Mouse (Mus musculus): Measurements from ENCODE around the gene Nkain2. TPM values are rescaled to one million over a fixed set of nuclear protein-coding genes. Genes with fewer than 3 reads are reported as not detected.
A peak's percentile ranks its signal among the peaks of the same experiment; 100 is the strongest.

The Nkain2 gene
- total RNA-seq (2021): 10 to 100 TPM; 25.2 to 30.7 TPM
- long read RNA-seq, experiment 1, partial matches to known transcripts: 0 of 1 reads
- long read RNA-seq, experiment 1, other reads (novel, unspliced or antisense): 1 of 1 reads
- long read RNA-seq, experiment 2, partial matches to known transcripts: 0 of 3 reads
- long read RNA-seq, experiment 2, other reads (novel, unspliced or antisense): 3 of 3 reads

DNA sequence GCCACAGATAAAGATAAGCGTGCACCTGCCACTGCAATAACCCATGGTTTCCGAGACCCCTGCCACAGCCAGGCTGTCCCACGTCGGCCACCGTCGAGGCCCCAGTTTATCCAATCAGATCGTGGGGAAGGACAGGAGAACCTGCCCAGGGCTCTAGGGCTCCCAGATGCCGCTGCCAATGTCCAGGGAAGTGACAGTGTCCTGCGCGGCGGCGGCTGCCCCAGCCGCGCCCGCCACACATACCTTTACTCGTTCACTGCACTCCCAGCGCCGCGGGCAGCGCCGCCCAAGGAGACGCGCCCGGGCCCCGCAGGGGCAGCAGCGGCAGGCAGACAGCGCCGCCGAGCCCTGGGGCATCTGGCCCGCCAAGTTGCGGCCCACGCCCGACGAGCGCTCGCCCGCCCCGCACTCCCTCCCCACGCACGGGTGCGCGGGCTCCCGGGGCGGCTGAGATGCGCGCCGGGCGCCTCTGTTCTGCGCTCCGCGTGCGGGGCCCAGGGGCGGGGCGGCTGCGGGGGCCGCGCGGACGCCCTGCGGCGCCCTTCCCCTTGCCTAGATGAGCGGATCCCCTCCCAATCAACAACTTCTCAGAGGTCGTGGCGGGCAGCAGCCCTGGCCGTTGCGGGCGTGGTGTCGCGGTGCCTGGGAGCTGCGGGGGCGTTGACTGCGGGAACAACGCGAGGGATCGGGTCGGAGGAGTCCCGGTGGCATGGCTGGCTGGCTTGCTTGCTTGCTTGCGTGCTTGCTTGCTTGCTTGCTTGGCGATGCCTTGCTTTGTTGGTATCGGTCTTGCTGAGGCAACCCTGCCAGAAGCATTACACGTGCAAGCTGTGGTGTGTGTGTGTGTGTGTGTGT, at the start of gene Nkain2:
Gene Nkain2, minus strand, starts transcription at position 811 of the 855 bp plus-strand sequence.
- peak within 1 kb of the TSS; percentile 81 for H3K4me3 ChIP-seq
- DNase-seq (ENCODE audit: extremely low spot score in 1 of 2, low spot score in 2 of 2): peak; percentile 72 to 74
- intact Hi-C loops (cut with DNase I): loop anchor here (5.0 to 10.0 kb wide), 9 partner anchors 183 to 1283 kb away; partner anchors contain the start of genes Clvs2 and Rnf217
- peak within 1 kb of the TSS; percentile 94 for H3K27ac ChIP-seq
- no peak for TF ChIP-seq CTCF (IDR thresholded peaks at IDR 0.05)

DNA sequence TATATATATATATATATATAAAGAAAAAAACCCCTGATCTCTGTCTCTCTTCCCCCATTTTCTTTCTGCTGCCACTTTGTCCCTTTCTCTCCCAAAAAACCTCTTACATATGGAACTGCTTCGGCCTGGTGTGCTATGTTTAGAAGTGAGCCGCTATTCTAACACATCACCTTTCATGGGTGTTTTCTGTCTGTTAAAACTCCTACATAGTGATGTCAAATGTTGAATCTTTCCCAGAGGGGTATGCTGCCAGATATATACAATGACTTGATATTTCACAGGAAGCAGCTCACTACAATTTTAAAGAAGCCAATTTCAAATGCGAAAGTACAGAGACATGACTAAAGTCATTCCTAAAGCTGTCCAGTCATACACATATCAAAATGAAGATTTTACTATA, 49.6 kb upstream of the Nkain2 start:
- no peak for TF ChIP-seq CTCF (IDR thresholded peaks at IDR 0.05)
- Histone ChIP-seq H3K27ac (no peak overlapping the region), H3K4me3 (no peak overlapping the region)
- no peak for DNase-seq (ENCODE audit: extremely low spot score in 1 of 2, low spot score in 2 of 2)
- intact Hi-C loops (cut with DNase I): no loop called here

DNA sequence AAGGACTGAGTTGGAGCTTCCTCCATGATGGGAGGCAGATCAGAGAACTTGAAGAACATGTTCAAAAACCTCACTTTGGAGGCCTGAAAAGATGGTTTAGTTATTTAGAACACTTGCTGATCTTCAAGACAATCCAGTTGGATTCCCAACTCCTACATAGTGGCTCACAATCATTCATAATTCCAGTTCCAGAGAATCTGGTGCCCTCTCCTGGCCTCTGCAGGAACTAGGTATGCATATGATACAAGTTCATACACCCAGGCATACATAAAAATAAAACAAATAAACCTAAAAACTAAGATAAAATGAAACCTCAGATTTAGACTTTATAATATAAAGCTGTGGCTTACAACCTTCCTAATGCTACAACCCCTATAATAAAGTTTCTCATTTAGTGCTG, 4.8 kb upstream of the Nkain2 start:
- H3K27ac ChIP-seq: no peak overlapping the region
- no peak overlapping the region for H3K4me3 ChIP-seq
- intact Hi-C loops (cut with DNase I): loop anchor here (10.0 kb wide), 2 partner anchors 400 to 810 kb away; no protein-coding TSS in a partner anchor
- DNase-seq (ENCODE audit: extremely low spot score in 1 of 2, low spot score in 2 of 2): peak in 1 of 2 experiments; percentile 25
- peak; percentile 68 for TF ChIP-seq CTCF (IDR thresholded peaks at IDR 0.05)

GRCm38 (mm10) chr10:32890507-32891131, 357 bp upstream of the Nkain2 start:
- intact Hi-C loops (cut with DNase I): loop anchor here (5.0 to 10.0 kb wide), 5 partner anchors 183 to 1283 kb away; partner anchors contain the start of gene Rnf217
- peak; percentile 74 for TF ChIP-seq CTCF (IDR thresholded peaks at IDR 0.05)

GRCm38 (mm10) chr10:32881977-32882376, 8.3 kb downstream of the Nkain2 start:
- intact Hi-C loops (cut with DNase I): loop anchor here (10.0 kb wide), 2 partner anchors 743 to 817 kb away; partner anchors contain the start of gene Clvs2
- TF ChIP-seq CTCF (IDR thresholded peaks at IDR 0.05): no peak
- Histone ChIP-seq H3K4me3 (no peak overlapping the region), H3K27ac (peak overlapping the region; percentile 17; the same call in 1 of the 2 replicates)
- no peak for DNase-seq (ENCODE audit: extremely low spot score in 1 of 2, low spot score in 2 of 2)

More at GRCm38 (mm10) chr10:32890507-32891131, 357 bp upstream of the Nkain2 start:
- peak overlapping the region; percentile 80 for H3K27ac ChIP-seq
- peak; percentile 67 to 74 for DNase-seq (ENCODE audit: extremely low spot score in 1 of 2, low spot score in 2 of 2)
- H3K4me3 ChIP-seq: peak overlapping the region; percentile 81

- Histone ChIP-seq H3K27ac (peak overlapping the region; percentile 61), H3K4me3 (no peak overlapping the region)
- TF ChIP-seq CTCF (IDR thresholded peaks at IDR 0.05): no peak
- no peak for DNase-seq (ENCODE audit: extremely low spot score in 1 of 2, low spot score in 2 of 2)
- intact Hi-C loops (cut with DNase I): no loop called here
Measured at GRCm38 (mm10) chr10:32870691-32871406, 19.4 kb downstream of the Nkain2 start.

DNA sequence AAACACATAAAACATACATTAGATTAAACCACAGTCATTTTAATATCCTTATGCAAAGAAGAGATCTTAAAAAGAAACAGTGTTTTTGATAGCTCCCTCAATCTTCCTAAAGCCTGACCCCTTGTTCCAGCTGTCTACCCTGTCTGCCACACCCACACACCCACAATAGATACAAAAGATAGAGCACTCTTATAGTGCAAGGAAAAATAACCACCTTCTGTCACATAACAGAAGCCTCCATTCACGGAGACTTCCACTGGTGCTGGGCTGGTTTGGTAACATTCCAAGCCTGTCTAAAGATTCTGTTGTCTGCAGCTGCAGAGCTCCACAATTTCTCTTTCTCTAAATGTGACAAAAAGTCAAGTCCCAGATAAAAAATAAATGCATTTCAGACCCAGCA, 20.7 kb downstream of the Nkain2 start:
- peak overlapping the region; percentile 61 for H3K27ac ChIP-seq
- no peak for TF ChIP-seq CTCF (IDR thresholded peaks at IDR 0.05)
- H3K4me3 ChIP-seq: no peak overlapping the region
- DNase-seq (ENCODE audit: extremely low spot score in 1 of 2, low spot score in 2 of 2): no peak
- intact Hi-C loops (cut with DNase I): no loop called here

DNA sequence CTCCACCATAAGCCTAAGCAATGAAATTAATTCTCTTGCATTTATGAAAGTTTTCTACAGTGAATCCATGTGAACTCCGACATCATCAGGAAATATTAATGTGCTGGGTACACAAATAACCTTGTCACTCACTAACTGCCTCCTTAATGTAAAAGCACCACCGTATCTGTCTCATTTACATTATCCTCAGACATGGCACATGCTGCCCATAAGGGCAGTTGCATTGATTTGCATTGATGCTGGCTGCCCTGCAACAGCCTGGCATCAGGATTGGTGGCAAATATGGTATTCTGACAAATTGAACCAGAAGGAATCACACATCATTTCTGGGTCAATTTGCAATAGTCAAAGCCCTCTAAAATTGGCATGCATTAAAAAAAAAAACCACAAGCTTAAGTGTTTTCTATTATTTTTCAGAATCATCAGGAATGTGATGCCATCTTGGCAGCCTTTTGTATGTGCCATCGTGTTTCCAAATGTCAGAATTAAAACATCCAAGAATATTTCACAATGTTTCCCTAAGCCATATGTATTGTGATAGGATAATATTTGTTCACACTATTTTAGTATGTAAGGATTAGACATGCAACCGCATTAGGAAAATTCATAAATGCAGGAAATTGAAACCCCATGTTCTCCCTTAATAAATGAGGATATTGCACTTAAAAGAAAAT, 74.9 kb downstream of the Nkain2 start:
- intact Hi-C loops (cut with DNase I): no loop called here
- no peak for DNase-seq (ENCODE audit: extremely low spot score in 1 of 2, low spot score in 2 of 2)
- H3K4me3 ChIP-seq: no peak overlapping the region
- no peak overlapping the region for H3K27ac ChIP-seq
- TF ChIP-seq CTCF (IDR thresholded peaks at IDR 0.05): no peak

- intact Hi-C loops (cut with DNase I): no loop called here
- no peak for TF ChIP-seq CTCF (IDR thresholded peaks at IDR 0.05)
- Histone ChIP-seq H3K4me3 (no peak overlapping the region), H3K27ac (no peak overlapping the region)
- DNase-seq (ENCODE audit: extremely low spot score in 1 of 2, low spot score in 2 of 2): no peak
Measured at GRCm38 (mm10) chr10:32796215-32796614, 94.0 kb downstream of the Nkain2 start.

GRCm38 (mm10) chr10:32790541-32790940, 99.7 kb downstream of the Nkain2 start:
- Histone ChIP-seq H3K4me3 (no peak overlapping the region), H3K27ac (no peak overlapping the region)
- TF ChIP-seq CTCF (IDR thresholded peaks at IDR 0.05): no peak
- DNase-seq (ENCODE audit: extremely low spot score in 1 of 2, low spot score in 2 of 2): peak in 1 of 2 experiments; percentile 17
- intact Hi-C loops (cut with DNase I): no loop called here

Measured in left cerebral cortex, adult 2 months (tissue).